Comparison of ENCODE assay signal across 22 mouse cellular contexts in genomic region chr11:106308162-106308561, GRCm38 (mm10). TPM values are rescaled to one million over a fixed set of nuclear protein-coding genes. Genes with fewer than 3 reads are reported as not detected.
DNase-seq lines count a peak whose midpoint lies in the region; ATAC-seq and TF ChIP-seq lines count a peak whose summit lies in the region.
"Had no signal": no experiment of that assay in that cellular context is flagged by ENCODE, and none has a peak within 500 bp of the region (broad histone marks: within the 10 kb centered on the region; RNA-seq: fewer than 3 reads in every experiment).

No protein-coding gene starts in this region.

- H3K9ac ChIP-seq in kidney, embryonic 16.5 days (replicated peaks; ENCODE audit: low read length), result no peak overlapping the region
- H3K9ac ChIP-seq in midbrain, embryonic 11.5 days (ENCODE audit: low read length), result no peak overlapping the region
- no peak overlapping the region for H3K9ac ChIP-seq in midbrain, embryonic 14.5 days (replicated peaks; ENCODE audit: low read length)
- no peak overlapping the region for H3K9ac ChIP-seq in intestine, postnatal 0 days (ENCODE audit: low read depth, low read length)
- no peak overlapping the region for H3K9ac ChIP-seq in hindbrain, embryonic 12.5 days
- H3K9ac ChIP-seq: liver, embryonic 15.5 days; midbrain, embryonic 12.5 days; neural tube, embryonic 15.5 days had no signal

- 32% methylated on average over 11 of the region's 11 CpGs for WGBS in kidney, embryonic 16.5 days
- WGBS in midbrain, embryonic 11.5 days, result 84% methylated on average over 11 of the region's 11 CpGs
- 88% methylated on average over 11 of the region's 11 CpGs for WGBS in midbrain, embryonic 14.5 days
- WGBS in intestine, postnatal 0 days, result 85% methylated on average over 11 of the region's 11 CpGs
- 85% methylated on average over 11 of the region's 11 CpGs for WGBS in hindbrain, embryonic 12.5 days

- no peak for TF ChIP-seq CTCF in intestine, postnatal 0 days (IDR thresholded peaks at IDR 0.05; ENCODE audit: low read depth)

- H3K36me3 ChIP-seq in kidney, embryonic 16.5 days (ENCODE audit: insufficient read depth, low read length), result no peaks in the 10 kb centered on the region
- H3K36me3 ChIP-seq in midbrain, embryonic 11.5 days (ENCODE audit: control insufficient read depth, insufficient read depth, low read length), result no peaks in the 10 kb centered on the region
- no peaks in the 10 kb centered on the region for H3K36me3 ChIP-seq in midbrain, embryonic 14.5 days (ENCODE audit: control insufficient read depth, insufficient read depth, low read length)
- no peaks in the 10 kb centered on the region for H3K36me3 ChIP-seq in intestine, postnatal 0 days (ENCODE audit: control insufficient read depth, insufficient read depth)
- H3K36me3 ChIP-seq in hindbrain, embryonic 12.5 days, result no peaks in the 10 kb centered on the region
- H3K36me3 ChIP-seq: G1E; liver, embryonic 15.5 days; midbrain, embryonic 12.5 days; neural tube, embryonic 15.5 days had no signal

- no peaks in the 10 kb centered on the region for H3K9me3 ChIP-seq in kidney, embryonic 16.5 days (ENCODE audit: low read length)
- H3K9me3 ChIP-seq in midbrain, embryonic 11.5 days (ENCODE audit: control insufficient read depth, low read length), result no peaks in the 10 kb centered on the region
- no peaks in the 10 kb centered on the region for H3K9me3 ChIP-seq in midbrain, embryonic 14.5 days (ENCODE audit: control insufficient read depth, low read length)
- H3K9me3 ChIP-seq in intestine, postnatal 0 days (ENCODE audit: control insufficient read depth), result no peaks in the 10 kb centered on the region
- H3K9me3 ChIP-seq in hindbrain, embryonic 12.5 days (replicated peaks), result no peaks in the 10 kb centered on the region
- H3K9me3 ChIP-seq: G1E; liver, embryonic 15.5 days; midbrain, embryonic 12.5 days; neural tube, embryonic 15.5 days had no signal

- H3K4me2 ChIP-seq in kidney, embryonic 16.5 days (replicated peaks; ENCODE audit: low read depth, low read length), result no peak overlapping the region
- no peak overlapping the region for H3K4me2 ChIP-seq in midbrain, embryonic 11.5 days
- H3K4me2 ChIP-seq in midbrain, embryonic 14.5 days (ENCODE audit: low read length), result no peak overlapping the region
- no peak overlapping the region for H3K4me2 ChIP-seq in intestine, postnatal 0 days (replicated peaks; ENCODE audit: low read depth)
- no peak overlapping the region for H3K4me2 ChIP-seq in hindbrain, embryonic 12.5 days (replicated peaks)
- H3K4me2 ChIP-seq: liver, embryonic 15.5 days; midbrain, embryonic 12.5 days; neural tube, embryonic 15.5 days had no signal

- no peak overlapping the region for H3K4me3 ChIP-seq in kidney, embryonic 16.5 days (ENCODE audit: low read length)
- H3K4me3 ChIP-seq in midbrain, embryonic 11.5 days (ENCODE audit: low read depth, low read length), result no peak overlapping the region
- H3K4me3 ChIP-seq in midbrain, embryonic 14.5 days (replicated peaks; ENCODE audit: low read depth, low read length), result no peak overlapping the region
- no peak overlapping the region for H3K4me3 ChIP-seq in intestine, postnatal 0 days (ENCODE audit: low read depth, low read length)
- no peak overlapping the region for H3K4me3 ChIP-seq in hindbrain, embryonic 12.5 days
- H3K4me3 ChIP-seq: left cerebral cortex, adult 2 months; liver, embryonic 15.5 days; midbrain, embryonic 12.5 days; myocyte; neural tube, embryonic 15.5 days had no signal

- peaks cover 20% of the 10 kb centered on the region for H3K4me1 ChIP-seq in kidney, embryonic 16.5 days (ENCODE audit: insufficient read depth, low read length)
- H3K4me1 ChIP-seq in midbrain, embryonic 11.5 days (ENCODE audit: control insufficient read depth, insufficient read depth, low read length), result no peaks in the 10 kb centered on the region
- H3K4me1 ChIP-seq in midbrain, embryonic 14.5 days (ENCODE audit: control insufficient read depth, insufficient read depth, low read length), result no peaks in the 10 kb centered on the region
- no peaks in the 10 kb centered on the region for H3K4me1 ChIP-seq in intestine, postnatal 0 days (replicated peaks; ENCODE audit: control insufficient read depth, insufficient read depth, low read length)
- no peaks in the 10 kb centered on the region for H3K4me1 ChIP-seq in hindbrain, embryonic 12.5 days
- H3K4me1 ChIP-seq: midbrain, embryonic 12.5 days; neural tube, embryonic 15.5 days had no signal

- peak; percentile 14; the same call in 1 of the 2 replicates for ATAC-seq in kidney, embryonic 16.5 days (ENCODE audit: low FRiP score, low TSS enrichment)
- ATAC-seq in midbrain, embryonic 11.5 days (ENCODE audit: low FRiP score), result no peak
- ATAC-seq in midbrain, embryonic 14.5 days (ENCODE audit: low FRiP score, low TSS enrichment), result no peak
- ATAC-seq in intestine, postnatal 0 days, result no peak
- no peak for ATAC-seq in hindbrain, embryonic 12.5 days (ENCODE audit: low FRiP score)
- ATAC-seq: hindbrain, postnatal 0 days had no signal

- no peak for DNase-seq in kidney, postnatal 10 days
- peak; percentile 82 for DNase-seq in midbrain, embryonic 11.5 days (ENCODE audit: low spot score, missing footprints)
- no peak for DNase-seq in midbrain, embryonic 14.5 days
- peak; percentile 14 for DNase-seq in T-cell, adult 2 months (ENCODE audit: low spot score)
- peak; percentile 57 to 72 for DNase-seq in spleen, postnatal 14 days (ENCODE audit: low spot score in 2 of 2)
- DNase-seq: cerebellum, adult 9-10 months; heart, postnatal 4 days; kidney, adult 18-20 months had no signal

- peak overlapping the region; percentile 5; the same call in 1 of the 2 replicates for H3K27ac ChIP-seq in kidney, embryonic 16.5 days (ENCODE audit: low read length)
- H3K27ac ChIP-seq in midbrain, embryonic 11.5 days (ENCODE audit: low read depth, low read length), result no peak overlapping the region
- no peak overlapping the region for H3K27ac ChIP-seq in midbrain, embryonic 14.5 days (replicated peaks; ENCODE audit: low read depth, low read length)
- no peak overlapping the region for H3K27ac ChIP-seq in intestine, postnatal 0 days (ENCODE audit: low read depth, low read length)
- no peak overlapping the region for H3K27ac ChIP-seq in hindbrain, embryonic 12.5 days
- H3K27ac ChIP-seq: hindbrain, postnatal 0 days; left cerebral cortex, adult 2 months; liver, embryonic 15.5 days; macrophage; midbrain, embryonic 12.5 days; neural tube, embryonic 15.5 days had no signal

- H3K27me3 ChIP-seq in kidney, embryonic 16.5 days (ENCODE audit: insufficient read depth, low read length), result no peaks in the 10 kb centered on the region
- H3K27me3 ChIP-seq in midbrain, embryonic 11.5 days (ENCODE audit: control insufficient read depth, insufficient read depth, low read length), result no peaks in the 10 kb centered on the region
- no peaks in the 10 kb centered on the region for H3K27me3 ChIP-seq in midbrain, embryonic 14.5 days (ENCODE audit: control insufficient read depth, insufficient read depth, low read length)
- no peaks in the 10 kb centered on the region for H3K27me3 ChIP-seq in intestine, postnatal 0 days (replicated peaks; ENCODE audit: control insufficient read depth, insufficient read depth, low read length)
- no peaks in the 10 kb centered on the region for H3K27me3 ChIP-seq in hindbrain, embryonic 12.5 days
- H3K27me3 ChIP-seq: liver, embryonic 15.5 days; midbrain, embryonic 12.5 days; neural tube, embryonic 15.5 days had no signal

RNA-seq across cellular contexts. Expression of gene Cd79b, which starts 6.4 kb away (rescaled TPM):
- 6.9 and 7.2 TPM in 2 replicates for polyA plus RNA-seq in kidney, embryonic 16.5 days (2015; fragmentation: Nextera tagmentation; extraction: Ambion mirVana)
- polyA plus RNA-seq in midbrain, embryonic 11.5 days (2014; fragmentation: Nextera tagmentation; extraction: Ambion mirVana), result 1.2 and 1.8 TPM in 2 replicates
- 0.43 and 0.59 TPM in 2 replicates for polyA plus RNA-seq in midbrain, embryonic 14.5 days (2014; fragmentation: Nextera tagmentation; extraction: Ambion mirVana)
- polyA plus RNA-seq in intestine, postnatal 0 days (2015; fragmentation: Nextera tagmentation; extraction: Ambion mirVana), result 1.3 and 1.5 TPM in 2 replicates
- polyA plus RNA-seq in hindbrain, embryonic 12.5 days (2016; fragmentation: Nextera tagmentation; extraction: Ambion mirVana), result 0.94 and 1.2 TPM in 2 replicates
- polyA plus RNA-seq: myocyte had no signal

RNA-seq across cellular contexts. Expression of gene Gh, which starts 6.5 kb away (rescaled TPM):
- polyA plus RNA-seq in kidney, embryonic 16.5 days (2015; fragmentation: Nextera tagmentation; extraction: Ambion mirVana), result not detected in 2 replicates
- not detected in 2 replicates for polyA plus RNA-seq in midbrain, embryonic 11.5 days (2014; fragmentation: Nextera tagmentation; extraction: Ambion mirVana)
- not detected in 2 replicates for polyA plus RNA-seq in midbrain, embryonic 14.5 days (2014; fragmentation: Nextera tagmentation; extraction: Ambion mirVana)
- not detected in 2 replicates for polyA plus RNA-seq in intestine, postnatal 0 days (2015; fragmentation: Nextera tagmentation; extraction: Ambion mirVana)
- not detected in 2 replicates for polyA plus RNA-seq in hindbrain, embryonic 12.5 days (2016; fragmentation: Nextera tagmentation; extraction: Ambion mirVana)
- polyA plus RNA-seq: embryonic facial prominence, embryonic 14.5 days; G1E; heart, embryonic 14.5 days; hindbrain, postnatal 0 days; limb, embryonic 11.5 days; liver, embryonic 15.5 days; macrophage; midbrain, embryonic 12.5 days; myocyte; neural tube, embryonic 15.5 days had no signal

RNA-seq across cellular contexts. Expression of gene Tcam1, which starts 31.7 kb away (rescaled TPM):
- polyA plus RNA-seq in kidney, embryonic 16.5 days (2015; fragmentation: Nextera tagmentation; extraction: Ambion mirVana), result 0.81 and 1.0 TPM in 2 replicates
- polyA plus RNA-seq in midbrain, embryonic 11.5 days (2014; fragmentation: Nextera tagmentation; extraction: Ambion mirVana), result 0.04 TPM in 2 replicates
- 0.09 and 0.12 TPM in 2 replicates for polyA plus RNA-seq in midbrain, embryonic 14.5 days (2014; fragmentation: Nextera tagmentation; extraction: Ambion mirVana)
- polyA plus RNA-seq in intestine, postnatal 0 days (2015; fragmentation: Nextera tagmentation; extraction: Ambion mirVana), result 0.09 TPM in 1 of 2 replicates, not detected in the other
- 0.15 and 0.29 TPM in 2 replicates for polyA plus RNA-seq in hindbrain, embryonic 12.5 days (2016; fragmentation: Nextera tagmentation; extraction: Ambion mirVana)

RNA-seq across cellular contexts. Expression of gene Smarcd2, which starts 35.4 kb away (rescaled TPM):
- 55.0 and 59.0 TPM in 2 replicates for polyA plus RNA-seq in kidney, embryonic 16.5 days (2015; fragmentation: Nextera tagmentation; extraction: Ambion mirVana)
- 23.0 and 26.5 TPM in 2 replicates for polyA plus RNA-seq in midbrain, embryonic 11.5 days (2014; fragmentation: Nextera tagmentation; extraction: Ambion mirVana)
- polyA plus RNA-seq in midbrain, embryonic 14.5 days (2014; fragmentation: Nextera tagmentation; extraction: Ambion mirVana), result 10.0 and 14.0 TPM in 2 replicates
- polyA plus RNA-seq in intestine, postnatal 0 days (2015; fragmentation: Nextera tagmentation; extraction: Ambion mirVana), result 25.3 and 26.3 TPM in 2 replicates
- 35.1 and 35.9 TPM in 2 replicates for polyA plus RNA-seq in hindbrain, embryonic 12.5 days (2016; fragmentation: Nextera tagmentation; extraction: Ambion mirVana)

RNA-seq across cellular contexts. Expression of gene Scn4a, which starts 44.9 kb away (rescaled TPM):
- 0.41 and 0.47 TPM in 2 replicates for polyA plus RNA-seq in kidney, embryonic 16.5 days (2015; fragmentation: Nextera tagmentation; extraction: Ambion mirVana)
- not detected in 2 replicates for polyA plus RNA-seq in midbrain, embryonic 11.5 days (2014; fragmentation: Nextera tagmentation; extraction: Ambion mirVana)
- polyA plus RNA-seq in midbrain, embryonic 14.5 days (2014; fragmentation: Nextera tagmentation; extraction: Ambion mirVana), result not detected in 2 replicates
- polyA plus RNA-seq in intestine, postnatal 0 days (2015; fragmentation: Nextera tagmentation; extraction: Ambion mirVana), result 0.01 TPM in 1 of 2 replicates, not detected in the other
- polyA plus RNA-seq in hindbrain, embryonic 12.5 days (2016; fragmentation: Nextera tagmentation; extraction: Ambion mirVana), result 0.04 TPM in 1 of 2 replicates, not detected in the other
- polyA plus RNA-seq: G1E; midbrain, embryonic 12.5 days had no signal

Comparison
In these comparisons a context has a peak if more than half of its experiments do, and no peak if none do; other contexts are left out.
1. DNase-seq: peak in midbrain, embryonic 11.5 days (single experiment), T-cell, adult 2 months (single experiment) and spleen, postnatal 14 days (2 of 2); none in kidney, postnatal 10 days (single experiment) and midbrain, embryonic 14.5 days (single experiment).